Mouse (Mus musculus) midbrain, embryonic 15.5 days (tissue): ENCODE results near the gene Pramel7. TPM values are rescaled to one million over a fixed set of nuclear protein-coding genes. Genes with fewer than 3 reads are reported as not detected.
"Not testable (repeated sequence)": the region's sequence is repeated elsewhere in the genome, so short reads cannot be mapped to it uniquely, and the experiment has no call there.

Source experiments
- ATAC-seq: fragments of 200-750 bp; cut with Nextera tagmentation; replicated peaks from 2 replicates; pipeline ENCODE4 v1.8.0; 2017; ENCODE audit warnings: moderate TSS enrichment
- H3K27ac ChIP-seq: fragments of 300-500 bp; sonication (generic); 2 replicates; pipeline ENCODE4 v1.5.1; 2015; ENCODE audit warnings: mild to moderate bottlenecking, inconsistent platforms
- H3K27me3 ChIP-seq: fragments of 300-500 bp; sonication (generic); replicated peaks from 2 replicates; pipeline ENCODE4 v1.6.1; 2015; ENCODE audit warnings: inconsistent platforms
- H3K36me3 ChIP-seq: fragments of 300-500 bp; sonication (generic); replicated peaks from 2 replicates; pipeline ENCODE4 v1.6.1; 2015; ENCODE audit warnings: inconsistent platforms
- H3K4me1 ChIP-seq: fragments of 300-500 bp; sonication (generic); 2 replicates; pipeline ENCODE4 v1.6.1; 2015; ENCODE audit warnings: inconsistent platforms
- H3K4me2 ChIP-seq: fragments of 300-500 bp; sonication (generic); 2 replicates; pipeline ENCODE4 v1.6.1; 2015; ENCODE audit warnings: inconsistent platforms, mild to moderate bottlenecking, moderate library complexity
- H3K4me3 ChIP-seq: fragments of 300-500 bp; sonication (generic); 2 replicates; pipeline ENCODE4 v1.5.1; 2015; ENCODE audit warnings: mild to moderate bottlenecking, inconsistent platforms
- H3K9ac ChIP-seq: fragments of 300-500 bp; sonication (generic); 2 replicates; pipeline ENCODE4 v1.6.1; 2015; ENCODE audit warnings: mild to moderate bottlenecking, inconsistent platforms
- H3K9me3 ChIP-seq: fragments of 300-500 bp; sonication (generic); 2 replicates; pipeline ENCODE4 v1.6.1; 2016; ENCODE audit warnings: inconsistent platforms
- WGBS: fragments of 180-500 bp; shearing (Covaris S2); methylation state at CpG from one replicate; pipeline ENCODE4 v1.1.7; 2015; ENCODE audit warnings: mixed read lengths; 5-methylcytosine and 5-hydroxymethylcytosine counted together
- polyA plus RNA-seq: library from polyadenylated mRNA; unstranded; fragments of >200 nt; fragmentation: Nextera tagmentation; extraction: Ambion mirVana; gene quantifications from 2 replicates; pipeline ENCODE4 v1.2.1, GENCODE M21; 2015

The Pramel7 gene
- not detected in 2 replicates for polyA plus RNA-seq

- not testable (repeated sequence) for H3K27ac ChIP-seq, H3K4me3 ChIP-seq, H3K27me3 ChIP-seq, H3K4me2 ChIP-seq, H3K9me3 ChIP-seq, H3K4me1 ChIP-seq, H3K36me3 ChIP-seq, ATAC-seq, H3K9ac ChIP-seq
- 81% methylated on average over 4 of the region's 5 CpGs for WGBS
Measured at GRCm38 (mm10) chr2:87496993-87497392, at the start of gene Pramel7. Pramel7 (minus strand) TSS chr2:87497093.

GRCm38 (mm10) chr2:87545442-87545841 lies 48.5 kb upstream of the Pramel7 start, which contains the start of gene Olfr1128:
Olfr1128 (minus strand) TSS chr2:87545542.
- Histone ChIP-seq H3K27ac (no peak within 1 kb of the TSS), H3K4me3 (no peak within 1 kb of the TSS), H3K36me3 (no peaks in the 10 kb centered on the region), H3K27me3 (no peaks in the 10 kb centered on the region), H3K9ac (no peak within 1 kb of the TSS), H3K4me2 (no peak within 1 kb of the TSS), H3K4me1 (no peaks in the 10 kb centered on the region), H3K9me3 (no peaks in the 10 kb centered on the region)
- ATAC-seq: no peak
- WGBS: 87% methylated on average over 1 of the region's 1 CpGs

GRCm38 (mm10) chr2:87534826-87535225 lies 37.9 kb upstream of the Pramel7 start:
- 63% methylated on average over 2 of the region's 2 CpGs for WGBS
- no peak overlapping the region for H3K4me2 ChIP-seq
- H3K27ac ChIP-seq: no peak overlapping the region
- H3K36me3 ChIP-seq: no peaks in the 10 kb centered on the region
- no peak for ATAC-seq
- H3K4me3 ChIP-seq: no peak overlapping the region
- no peak overlapping the region for H3K9ac ChIP-seq
- no peaks in the 10 kb centered on the region for H3K4me1 ChIP-seq
- no peaks in the 10 kb centered on the region for H3K9me3 ChIP-seq
- no peaks in the 10 kb centered on the region for H3K27me3 ChIP-seq

- Histone ChIP-seq H3K4me1 (no peaks in the 10 kb centered on the region), H3K4me3 (no peak within 1 kb of the TSS), H3K27me3 (no peaks in the 10 kb centered on the region), H3K9ac (no peak within 1 kb of the TSS), H3K36me3 (no peaks in the 10 kb centered on the region), H3K4me2 (no peak within 1 kb of the TSS), H3K9me3 (no peaks in the 10 kb centered on the region), H3K27ac (no peak within 1 kb of the TSS)
- no peak for ATAC-seq
Measured at GRCm38 (mm10) chr2:87531496-87531895, 34.6 kb upstream of the Pramel7 start, which contains the start of gene Olfr153. Olfr153 (plus strand) TSS chr2:87531796.

DNA sequence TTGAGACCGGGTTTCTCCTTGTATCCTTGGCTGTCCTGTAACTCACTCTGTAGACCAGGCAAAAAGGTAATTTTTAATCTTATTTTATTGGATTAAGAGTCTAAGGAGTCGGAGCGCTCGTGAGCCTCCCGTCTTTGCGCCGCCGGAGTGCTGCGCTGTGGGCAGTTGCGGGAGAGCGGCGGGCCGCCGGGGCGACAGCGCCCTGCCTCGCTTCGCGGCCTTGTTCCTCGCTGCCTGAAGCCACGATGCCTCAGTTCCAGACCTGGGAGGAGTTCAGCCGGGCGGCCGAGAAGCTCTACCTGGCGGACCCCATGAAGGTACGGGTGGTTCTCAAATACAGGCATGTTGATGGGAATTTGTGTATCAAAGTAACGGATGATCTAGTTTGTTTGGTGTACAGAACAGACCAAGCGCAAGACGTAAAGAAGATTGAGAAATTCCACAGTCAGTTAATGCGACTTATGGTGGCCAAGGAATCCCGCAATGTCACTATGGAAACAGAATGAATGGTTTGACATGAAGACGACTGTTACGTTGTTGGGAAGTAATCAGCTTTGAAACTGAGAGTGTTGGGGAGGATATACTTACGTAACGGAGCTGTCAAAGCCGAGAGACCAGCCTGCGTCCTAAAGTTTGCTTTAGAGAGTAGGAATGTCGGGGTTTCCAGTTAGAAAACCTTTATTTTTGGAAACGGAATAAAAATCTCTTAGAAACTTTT lies 29.2 kb upstream of the Pramel7 start:
- not testable (repeated sequence) for H3K27me3 ChIP-seq, H3K27ac ChIP-seq, H3K36me3 ChIP-seq, H3K4me1 ChIP-seq, H3K9ac ChIP-seq, H3K9me3 ChIP-seq
- WGBS: 19% methylated on average over 39 of the region's 39 CpGs
- H3K4me2 ChIP-seq: peak overlapping the region; percentile 53
- peak; percentile 86 for ATAC-seq
- H3K4me3 ChIP-seq: peak overlapping the region; percentile 36

DNA sequence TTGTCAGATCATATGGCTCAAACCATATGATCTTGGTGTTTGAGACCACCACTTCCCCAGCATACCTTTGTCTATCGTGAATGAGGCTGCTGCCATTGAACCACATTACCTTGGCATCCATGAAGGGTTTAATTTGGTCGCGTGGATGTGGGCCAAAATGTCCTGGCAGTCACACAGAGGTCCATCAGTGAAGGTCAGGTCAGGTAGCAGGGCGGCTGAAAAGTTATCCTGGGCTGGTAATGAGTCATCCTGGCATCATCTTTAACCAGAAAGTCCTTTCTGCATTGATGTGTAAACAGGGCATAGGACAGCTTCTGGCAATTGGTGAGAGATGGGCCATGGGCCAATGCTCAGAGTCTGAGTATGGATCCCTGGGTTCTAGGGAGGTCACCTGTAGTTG lies 23.8 kb upstream of the Pramel7 start:
- ATAC-seq: no peak
- Histone ChIP-seq H3K27me3 (no peaks in the 10 kb centered on the region), H3K4me3 (no peak overlapping the region), H3K4me2 (no peak overlapping the region), H3K9ac (no peak overlapping the region), H3K4me1 (no peaks in the 10 kb centered on the region), H3K9me3 (no peaks in the 10 kb centered on the region), H3K27ac (no peak overlapping the region), H3K36me3 (no peaks in the 10 kb centered on the region)
- 86% methylated on average over 4 of the region's 4 CpGs for WGBS

- Histone ChIP-seq H3K4me2 (no peak overlapping the region), H3K9ac (no peak overlapping the region), H3K27ac (no peak overlapping the region), H3K27me3 (no peaks in the 10 kb centered on the region), H3K4me3 (no peak overlapping the region), H3K36me3 (no peaks in the 10 kb centered on the region), H3K4me1 (no peaks in the 10 kb centered on the region), H3K9me3 (no peaks in the 10 kb centered on the region)
- no peak for ATAC-seq
- WGBS: 92% methylated on average over 3 of the region's 3 CpGs
Measured at GRCm38 (mm10) chr2:87516581-87516980, 19.7 kb upstream of the Pramel7 start.

DNA sequence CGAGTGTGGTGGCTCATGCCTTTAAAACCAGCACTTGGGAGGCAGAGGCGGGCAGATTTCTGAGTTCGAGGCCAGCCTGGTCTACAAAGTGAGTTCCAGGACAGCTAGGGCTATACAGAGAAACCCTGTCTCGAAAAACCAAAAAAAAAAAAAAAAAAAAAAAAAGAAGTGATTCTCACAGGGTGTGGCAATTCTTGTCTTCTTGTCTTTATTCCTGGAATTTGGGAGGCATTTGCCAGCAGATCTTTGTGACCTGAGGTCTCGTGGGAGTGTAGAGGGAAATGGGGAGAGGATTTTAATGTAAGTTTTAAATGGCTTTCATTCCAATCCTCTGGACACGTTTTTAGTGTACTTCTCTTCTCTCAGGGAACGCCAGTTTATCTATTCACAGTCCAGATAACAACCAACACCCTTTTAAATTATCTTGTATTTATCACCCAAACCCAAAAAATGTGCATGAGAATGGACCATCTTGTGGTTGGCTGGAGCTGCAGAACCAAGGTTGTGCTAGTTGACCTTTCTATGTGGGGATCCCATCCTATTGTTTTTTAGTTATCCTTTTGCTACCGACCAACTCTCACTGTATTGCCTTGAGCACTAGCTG lies 18.7 kb upstream of the Pramel7 start:
- Histone ChIP-seq H3K9ac (no peak overlapping the region), H3K4me1 (no peaks in the 10 kb centered on the region), H3K4me2 (no peak overlapping the region), H3K4me3 (no peak overlapping the region), H3K27me3 (no peaks in the 10 kb centered on the region), H3K27ac (no peak overlapping the region), H3K9me3 (no peaks in the 10 kb centered on the region), H3K36me3 (no peaks in the 10 kb centered on the region)
- no peak for ATAC-seq
- 86% methylated on average over 8 of the region's 8 CpGs for WGBS

DNA sequence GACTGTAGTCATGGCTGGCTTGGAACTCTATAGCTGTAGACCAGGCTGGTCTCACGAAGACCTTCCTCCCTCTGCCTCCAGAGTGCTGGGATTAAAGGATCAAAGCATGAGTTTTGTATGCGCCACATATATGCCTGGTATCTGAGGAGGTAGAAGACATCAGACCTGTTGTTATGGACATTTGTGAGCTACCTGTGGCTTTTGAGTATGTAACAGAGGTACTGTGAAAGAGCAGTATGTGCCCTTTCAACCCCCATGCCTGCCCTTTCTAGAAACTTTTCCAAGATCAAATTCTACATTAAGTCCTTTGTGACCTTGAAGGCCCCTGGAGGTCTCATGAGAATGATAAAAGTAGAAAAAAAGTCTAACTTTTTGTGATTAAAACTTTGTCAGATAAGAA lies 18.2 kb upstream of the Pramel7 start:
- Histone ChIP-seq H3K27me3 (no peaks in the 10 kb centered on the region), H3K9ac (no peak overlapping the region), H3K27ac (no peak overlapping the region), H3K4me1 (no peaks in the 10 kb centered on the region), H3K4me2 (no peak overlapping the region), H3K9me3 (no peaks in the 10 kb centered on the region), H3K36me3 (no peaks in the 10 kb centered on the region), H3K4me3 (no peak overlapping the region)
- WGBS: 92% methylated on average over 2 of the region's 2 CpGs
- ATAC-seq: no peak

DNA sequence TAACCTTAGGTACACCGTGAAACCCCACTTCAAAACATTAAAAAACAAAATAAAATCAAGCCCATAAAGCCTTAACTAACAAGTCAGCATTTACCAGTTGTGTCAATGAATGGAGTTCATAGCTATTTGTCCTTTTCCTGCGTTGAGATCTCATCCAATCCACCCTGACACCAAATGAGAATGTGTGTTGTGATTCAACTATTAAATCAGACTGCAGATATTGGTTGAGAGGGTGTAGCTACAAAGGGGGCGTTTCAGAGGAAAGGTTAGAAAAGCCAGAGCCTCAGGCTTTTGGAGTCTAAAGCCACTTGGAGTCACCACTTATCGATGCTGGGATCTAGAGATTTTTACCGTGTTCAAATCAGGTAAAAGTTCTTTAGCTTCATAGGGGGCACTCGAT lies 9.4 kb upstream of the Pramel7 start, which contains the start of gene Pramel6:
Gene Pramel6, plus strand, starts transcription at position 301 of the 400 bp plus-strand sequence.
- Histone ChIP-seq H3K27ac (no peak within 1 kb of the TSS), H3K36me3 (no peaks in the 10 kb centered on the region), H3K9me3 (no peaks in the 10 kb centered on the region), H3K27me3 (no peaks in the 10 kb centered on the region), H3K4me2 (no peak within 1 kb of the TSS), H3K4me1 (no peaks in the 10 kb centered on the region), H3K9ac (no peak within 1 kb of the TSS), H3K4me3 (no peak within 1 kb of the TSS)
- 87% methylated on average over 6 of the region's 6 CpGs for WGBS
- no peak for ATAC-seq

GRCm38 (mm10) chr2:87482276-87482675 lies 14.6 kb downstream of the Pramel7 start:
- Histone ChIP-seq H3K27me3 (no peaks in the 10 kb centered on the region), H3K9ac (no peak overlapping the region), H3K4me3 (no peak overlapping the region), H3K4me1 (no peaks in the 10 kb centered on the region), H3K4me2 (no peak overlapping the region), H3K9me3 (no peaks in the 10 kb centered on the region), H3K27ac (no peak overlapping the region), H3K36me3 (no peaks in the 10 kb centered on the region)
- no peak for ATAC-seq
- 67% methylated on average over 2 of the region's 2 CpGs for WGBS

DNA sequence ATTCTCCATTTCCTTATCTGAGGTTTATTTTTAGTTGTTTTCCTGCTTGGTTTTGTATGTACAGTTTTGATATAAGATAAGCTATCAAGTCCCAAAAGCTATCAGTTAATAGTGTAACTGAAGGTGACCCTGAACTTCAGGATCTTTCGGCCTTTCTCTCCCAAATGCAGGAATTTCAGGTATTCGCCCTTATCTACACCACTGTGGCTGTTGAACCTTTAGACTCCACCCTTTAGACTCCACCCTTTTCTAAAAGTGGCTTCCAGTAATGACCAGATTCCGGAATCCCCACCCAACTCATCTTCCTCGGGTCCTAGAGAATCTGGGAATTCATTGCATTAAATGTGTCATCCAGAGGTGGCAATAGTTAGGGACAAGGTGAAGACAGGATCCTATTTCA lies 15.7 kb downstream of the Pramel7 start:
- no peaks in the 10 kb centered on the region for H3K9me3 ChIP-seq
- H3K9ac ChIP-seq: no peak overlapping the region
- ATAC-seq: no peak
- H3K27ac ChIP-seq: no peak overlapping the region
- no peak overlapping the region for H3K4me2 ChIP-seq
- H3K27me3 ChIP-seq: no peaks in the 10 kb centered on the region
- no peaks in the 10 kb centered on the region for H3K4me1 ChIP-seq
- H3K4me3 ChIP-seq: no peak overlapping the region
- no peaks in the 10 kb centered on the region for H3K36me3 ChIP-seq
- 85% methylated on average over 4 of the region's 4 CpGs for WGBS

DNA sequence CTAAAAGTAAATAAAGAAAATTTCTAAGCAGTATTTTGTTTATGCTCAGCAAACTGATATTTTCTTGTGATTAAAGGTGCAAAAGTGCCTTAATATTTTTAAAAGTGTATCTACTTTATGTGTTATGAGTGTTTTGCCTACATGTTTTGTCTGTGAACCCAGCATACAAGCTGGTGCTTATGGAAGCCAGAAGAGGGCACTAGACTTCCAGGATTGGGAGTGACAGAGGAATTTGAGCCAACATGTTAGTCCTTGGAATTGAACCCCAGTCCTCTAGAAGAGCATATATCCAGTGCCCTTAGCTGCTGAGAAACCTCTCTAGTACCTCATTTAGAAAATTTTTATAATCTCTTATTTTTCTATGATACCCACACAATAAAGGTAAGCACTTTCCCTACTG lies 16.7 kb downstream of the Pramel7 start:
- no peaks in the 10 kb centered on the region for H3K36me3 ChIP-seq

More for the DNA sequence above, 16.7 kb downstream of the Pramel7 start:
- ATAC-seq: no peak
- Histone ChIP-seq H3K4me2 (no peak overlapping the region), H3K9me3 (no peaks in the 10 kb centered on the region), H3K9ac (no peak overlapping the region), H3K4me3 (no peak overlapping the region), H3K27ac (no peak overlapping the region), H3K4me1 (no peaks in the 10 kb centered on the region), H3K27me3 (no peaks in the 10 kb centered on the region)
